Mouse (Mus musculus): ENCODE results near the gene Capn5. TPM values are rescaled to one million over a fixed set of nuclear protein-coding genes. Genes with fewer than 3 reads are reported as not detected.

The Capn5 gene
- polyA plus RNA-seq (2017; shearing (Covaris generic)), result 3.2 TPM

GRCm38 (mm10) chr7:98177929-98178559 is at the start of gene Capn5:
Gene Capn5, minus strand, starts transcription at chr7:98178274.

GRCm38 (mm10) chr7:98199381-98199780 is 21.3 kb upstream of the Capn5 start, which contains the start of gene B3gnt6:
Gene B3gnt6, minus strand, starts transcription at chr7:98199481.

GRCm38 (mm10) chr7:98145402-98145801 is 32.7 kb downstream of the Capn5 start, which contains the start of gene Omp:
Gene Omp, minus strand, starts transcription at chr7:98145502.

GRCm38 (mm10) chr7:98119179-98119960 is 58.7 kb downstream of the Capn5 start, which contains the start of gene Myo7a:
Gene Myo7a, minus strand, starts transcription at chr7:98119524.

Other genes starting within 250 kb of the Capn5 start
- gene Myo7a, start 58.8 kb downstream of the Capn5 start, polyA plus RNA-seq (2017; shearing (Covaris generic)), result 4.4 TPM
- gene Omp, start 32.8 kb downstream of the Capn5 start, polyA plus RNA-seq (2017; shearing (Covaris generic)), result not detected
- gene B3gnt6, start 21.2 kb upstream of the Capn5 start, polyA plus RNA-seq (2017; shearing (Covaris generic)), result not detected
- 20.0 TPM for gene Acer3, start 142.9 kb upstream of the Capn5 start, polyA plus RNA-seq (2017; shearing (Covaris generic))
- gene Tsku, start 183.1 kb upstream of the Capn5 start, polyA plus RNA-seq (2017; shearing (Covaris generic)), result not detected

Measured in inflammation-experienced regulatory T-cells, adult 16 weeks (primary cell).